Mouse (Mus musculus) layer of hippocampus, postnatal 25 days (tissue): ENCODE data around the gene Golga5. TPM values are rescaled to one million over a fixed set of nuclear protein-coding genes. Genes with fewer than 3 reads are reported as not detected.
"Not testable (repeated sequence)": the region's sequence is repeated elsewhere in the genome, so short reads cannot be mapped to it uniquely, and the experiment has no call there.

ENCODE experiments used
- DNase-seq, 2 experiments: peaks; one replicate each; pipeline ENCODE4 v3.0.0; 2022; ENCODE audit warnings: mixed read lengths in 2 of 2, low spot score in 1 of 2; ENCODE audit errors: extremely low spot score in 1 of 2
- total RNA-seq, 2 experiments: library from RNA; stranded (reverse); gene quantifications; 2 replicates each; pipeline ENCODE4 v1.2.3; 2021

Gene Golga5
- total RNA-seq, 2 experiments from 2014 or later, result 25.6 to 27.1 TPM

DNA sequence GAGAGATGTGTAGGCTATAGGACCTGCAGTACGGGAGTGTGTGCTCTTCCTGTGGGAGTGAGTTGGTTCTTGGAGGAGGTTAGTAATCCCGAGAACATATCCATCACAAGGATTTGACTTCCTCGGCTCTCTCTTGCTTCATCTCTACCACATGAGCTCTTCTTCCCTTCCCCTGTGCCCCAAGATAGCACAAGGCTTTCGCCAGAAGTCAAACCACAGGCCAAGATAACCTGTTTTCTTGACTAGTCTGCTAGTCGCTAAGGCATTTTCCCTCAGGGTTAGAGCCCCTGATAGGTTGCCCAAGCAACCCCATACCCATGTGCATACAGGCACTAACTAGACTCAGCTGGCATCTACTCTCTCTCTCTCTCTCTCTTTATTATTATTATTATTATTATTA, 25.3 kb upstream of the Golga5 start:
- DNase-seq, result no peak

DNA sequence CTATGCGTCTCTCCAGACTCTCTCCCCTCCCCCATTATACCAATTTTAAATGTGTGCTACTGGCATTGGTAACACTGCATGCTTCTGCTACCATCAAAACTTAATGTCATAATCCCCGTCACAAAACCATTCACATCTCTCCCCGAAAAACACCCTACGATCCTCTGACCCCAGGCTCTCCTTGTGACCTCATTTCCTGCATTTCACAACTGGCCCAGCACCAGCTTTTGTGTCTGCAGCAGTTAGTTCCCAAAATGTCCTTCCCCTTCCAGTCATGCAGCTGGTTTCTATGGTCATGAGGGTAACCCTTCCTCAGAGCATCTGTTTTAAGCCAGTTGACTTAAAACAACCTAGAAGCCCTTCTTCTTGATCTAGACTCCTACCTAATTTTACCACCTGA, 23.5 kb upstream of the Golga5 start:
- no peak for DNase-seq

- no peak for DNase-seq
Measured at GRCm38 (mm10) chr12:102450437-102450836, 18.5 kb upstream of the Golga5 start.

DNA sequence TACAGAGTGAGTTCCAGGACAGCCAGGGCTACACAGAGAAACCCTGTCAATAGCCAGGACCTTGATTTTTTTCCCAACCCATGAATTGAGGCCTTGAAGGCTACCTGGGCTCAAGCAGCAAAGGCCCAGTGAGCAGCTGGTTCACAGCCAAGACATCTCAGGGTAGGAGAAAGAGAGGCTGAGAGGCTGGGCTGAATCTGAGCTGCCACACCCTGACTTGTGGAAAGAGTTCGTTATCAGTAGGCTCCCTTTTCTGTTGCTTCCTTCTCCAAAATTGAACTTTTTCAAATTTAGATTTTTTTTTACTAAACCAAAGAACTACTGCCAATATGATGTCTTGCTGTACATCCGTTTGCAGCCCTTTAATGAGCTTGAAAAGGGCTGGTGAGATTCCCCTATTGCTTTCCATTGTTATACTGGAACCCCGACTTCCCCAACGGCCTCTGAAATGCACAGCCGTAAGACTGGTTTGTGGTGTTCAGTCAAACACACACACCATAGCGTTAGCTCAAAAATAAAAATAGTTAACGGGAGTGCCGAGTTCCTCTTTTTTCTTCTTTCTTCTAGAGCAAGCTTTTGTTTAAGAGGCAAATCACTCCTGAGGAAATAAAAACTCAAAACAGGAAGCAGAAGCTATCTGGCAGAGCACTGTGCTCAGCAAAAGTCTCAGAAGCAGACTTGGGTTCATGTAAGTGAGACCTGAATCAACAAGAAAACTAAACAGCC, 17.6 kb upstream of the Golga5 start:
- no peak for DNase-seq

GRCm38 (mm10) chr12:102453581-102453980, 15.4 kb upstream of the Golga5 start:
- DNase-seq, result no peak

GRCm38 (mm10) chr12:102456467-102457193, 12.3 kb upstream of the Golga5 start:
- no peak for DNase-seq

DNA sequence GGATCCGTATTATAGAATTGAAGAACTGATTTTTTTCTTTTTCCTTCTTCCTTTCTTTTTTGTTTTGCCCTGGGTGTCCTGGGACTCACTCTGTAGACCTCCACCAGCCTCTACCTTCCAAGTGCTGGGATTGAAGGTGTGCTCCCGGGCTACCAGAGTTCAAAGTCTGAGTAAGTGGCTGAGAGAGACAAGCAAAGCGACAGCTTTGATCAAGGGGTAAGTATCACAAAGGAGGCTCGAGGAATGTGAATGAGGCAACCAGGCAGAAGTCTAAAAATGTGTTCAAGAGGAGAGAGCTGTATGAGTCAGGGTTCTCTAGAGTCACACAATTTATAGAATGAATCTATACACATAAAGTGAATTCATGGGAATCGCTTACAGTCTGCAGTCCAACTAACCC, 8.9 kb upstream of the Golga5 start:
- no peak for DNase-seq

DNA sequence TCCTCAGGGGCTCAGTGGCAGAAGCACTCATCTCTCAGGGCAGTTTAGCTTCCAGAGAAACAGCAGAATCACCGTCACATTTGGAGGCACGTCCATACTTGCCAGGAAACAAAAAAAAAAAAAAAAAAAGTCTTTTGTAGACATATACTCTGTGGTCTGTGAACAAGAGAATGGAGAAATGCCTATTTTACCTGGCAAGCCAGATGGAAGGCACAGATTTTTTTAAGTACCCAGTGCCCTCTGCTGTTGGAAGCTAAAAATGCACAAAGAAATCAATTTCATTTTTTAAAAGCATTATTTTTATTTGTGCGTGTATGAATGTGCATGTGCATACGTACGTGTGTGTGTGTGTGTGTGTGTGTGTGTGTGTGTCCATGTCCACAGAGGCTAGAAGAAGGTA, 7.8 kb upstream of the Golga5 start:
- DNase-seq, result no peak

GRCm38 (mm10) chr12:102464650-102465049, 4.3 kb upstream of the Golga5 start:
- DNase-seq, result no peak

- DNase-seq, result no peak
Measured at GRCm38 (mm10) chr12:102468136-102468535, 799 bp upstream of the Golga5 start.

GRCm38 (mm10) chr12:102474411-102474810, 5.5 kb downstream of the Golga5 start:
- DNase-seq, result no peak

DNA sequence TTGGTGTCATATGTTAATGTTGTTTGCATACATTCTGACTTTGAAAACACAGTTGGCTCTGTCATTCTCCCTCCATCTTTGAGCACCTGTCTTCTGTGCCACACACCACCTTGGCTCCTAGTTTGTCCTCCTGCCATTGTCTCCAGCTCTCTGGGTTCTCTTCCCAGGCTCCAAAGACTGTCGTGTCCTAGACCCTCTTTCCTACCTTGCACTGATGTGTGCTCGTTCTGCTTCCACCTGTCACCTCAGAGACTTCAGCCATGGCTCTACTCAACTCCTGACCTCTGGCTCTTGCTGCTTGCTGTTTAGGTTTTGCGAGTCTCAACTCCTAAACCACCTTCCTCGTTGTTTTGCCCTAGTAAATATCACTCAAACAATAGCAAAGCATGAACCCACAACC, 11.5 kb downstream of the Golga5 start:
- no peak for DNase-seq

DNA sequence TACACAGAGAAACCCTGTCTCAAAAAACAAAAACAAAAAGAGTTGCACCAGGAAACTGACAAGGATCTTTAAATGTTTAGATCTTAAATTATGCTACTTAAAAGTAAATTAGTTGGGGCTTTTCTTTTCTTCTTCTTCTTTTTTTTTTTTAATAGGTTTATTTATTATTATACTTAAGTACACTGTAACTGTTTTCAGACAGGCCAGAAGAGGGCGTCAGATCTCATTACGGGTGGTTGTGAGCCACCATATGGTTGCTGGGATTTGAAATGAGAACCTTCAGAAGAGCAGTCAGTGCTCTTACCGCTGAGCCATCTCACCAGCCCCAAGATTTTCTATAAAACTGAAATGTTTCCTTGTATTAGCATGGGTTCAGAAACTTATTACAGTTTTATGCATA, 16.0 kb downstream of the Golga5 start:
- DNase-seq, result no peak

- no peak for DNase-seq
Measured at GRCm38 (mm10) chr12:102491911-102492310, 23.0 kb downstream of the Golga5 start.

GRCm38 (mm10) chr12:102495754-102496153, 26.8 kb downstream of the Golga5 start:
- not testable (repeated sequence) for DNase-seq

- no peak for DNase-seq
Measured at GRCm38 (mm10) chr12:102497905-102498304, 29.0 kb downstream of the Golga5 start.

GRCm38 (mm10) chr12:102498726-102499125, 29.8 kb downstream of the Golga5 start:
- no peak for DNase-seq

- DNase-seq, result no peak
Measured at GRCm38 (mm10) chr12:102499210-102499609, 30.3 kb downstream of the Golga5 start.

- no peak for DNase-seq
Measured at GRCm38 (mm10) chr12:102499723-102500122, 30.8 kb downstream of the Golga5 start.

DNA sequence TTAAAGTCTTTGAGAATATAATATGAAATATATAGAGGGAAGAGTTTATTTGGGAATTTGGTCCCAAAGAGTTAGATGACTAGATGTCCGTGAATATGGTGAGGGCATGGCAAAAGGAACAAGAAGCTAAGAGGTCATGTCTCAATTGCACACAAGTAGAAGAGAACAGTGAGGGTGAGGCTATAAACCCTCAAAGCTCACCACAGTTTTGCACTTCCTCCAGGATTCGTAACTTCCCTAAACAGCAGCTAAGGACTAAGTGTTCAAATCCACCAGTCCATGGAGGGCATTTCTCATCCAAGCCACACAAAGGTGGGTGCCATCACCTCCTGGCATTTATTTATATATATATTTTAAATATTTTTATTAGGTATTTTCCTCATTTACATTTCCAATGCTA, 32.1 kb downstream of the Golga5 start:
- no peak for DNase-seq

DNA sequence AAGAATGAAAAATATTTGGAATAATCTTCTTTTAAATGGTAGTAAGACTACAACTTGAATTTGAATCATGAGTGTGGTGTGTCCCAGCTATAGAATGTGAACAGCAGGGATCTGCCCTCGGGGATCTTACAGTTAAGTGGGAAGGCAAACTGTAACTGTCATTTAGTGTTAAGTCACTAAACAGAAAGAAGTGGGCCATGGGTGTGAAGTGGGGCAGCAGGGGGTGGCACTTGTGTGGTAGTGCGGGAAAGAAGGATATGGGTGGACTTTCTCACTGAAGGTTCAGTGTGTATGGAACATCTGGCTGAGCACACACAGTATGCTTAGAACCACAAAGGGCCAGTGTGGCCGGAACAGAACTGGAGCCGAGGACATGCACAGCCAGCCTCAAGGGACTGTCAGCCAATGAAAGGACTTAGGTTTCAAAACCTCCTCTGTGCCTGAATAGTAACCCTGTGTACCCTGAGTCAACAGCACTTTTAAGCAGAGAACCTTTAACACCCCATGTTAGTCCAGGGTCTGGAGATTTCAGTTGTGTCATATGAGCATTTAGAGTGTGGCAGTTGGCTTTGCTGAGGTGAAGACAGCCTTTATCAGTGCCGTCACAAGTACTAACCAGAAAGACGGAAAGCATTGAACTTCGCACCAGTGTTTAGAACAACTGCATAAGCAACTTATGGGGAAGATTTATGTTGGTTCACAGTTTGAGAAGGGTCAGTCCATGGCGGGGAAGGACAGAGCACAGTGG, 33.1 kb downstream of the Golga5 start:
- no peak for DNase-seq
